Mouse (Mus musculus): ENCODE measurements around the gene H2afj.

H2afj gene

GRCm38 (mm10) chr6:136805409-136805775 lies 2.7 kb upstream of the H2afj start:
- no peak for DNase-seq (ENCODE audit: extremely low spot score)

- no peak for DNase-seq (ENCODE audit: extremely low spot score)
Observed at GRCm38 (mm10) chr6:136806819-136807218, 1.2 kb upstream of the H2afj start.

GRCm38 (mm10) chr6:136807395-136808013 lies 540 bp upstream of the H2afj start:
- DNase-seq (ENCODE audit: extremely low spot score) = peak; percentile 53

DNA sequence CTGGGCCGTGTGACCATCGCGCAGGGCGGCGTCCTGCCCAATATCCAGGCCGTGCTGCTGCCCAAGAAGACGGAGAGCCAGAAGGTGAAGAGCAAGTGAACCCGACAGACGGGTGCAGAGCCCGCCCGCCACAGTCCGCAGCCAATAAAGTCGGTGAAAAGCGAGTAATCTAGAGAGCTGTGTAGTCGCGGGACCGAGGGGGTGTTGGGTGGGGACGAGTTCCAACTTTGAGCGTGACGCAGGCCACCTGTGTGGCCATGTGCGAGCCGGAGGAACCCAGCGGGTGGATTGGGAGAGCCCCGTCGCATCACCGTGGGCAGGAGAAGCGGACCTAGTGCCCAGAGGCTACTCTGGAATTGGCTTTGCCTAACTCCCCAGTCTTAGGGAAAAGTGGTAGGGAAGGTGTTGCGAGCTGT lies 595 bp downstream of the H2afj start:
- DNase-seq (ENCODE audit: extremely low spot score) = peak; percentile 22

DNA sequence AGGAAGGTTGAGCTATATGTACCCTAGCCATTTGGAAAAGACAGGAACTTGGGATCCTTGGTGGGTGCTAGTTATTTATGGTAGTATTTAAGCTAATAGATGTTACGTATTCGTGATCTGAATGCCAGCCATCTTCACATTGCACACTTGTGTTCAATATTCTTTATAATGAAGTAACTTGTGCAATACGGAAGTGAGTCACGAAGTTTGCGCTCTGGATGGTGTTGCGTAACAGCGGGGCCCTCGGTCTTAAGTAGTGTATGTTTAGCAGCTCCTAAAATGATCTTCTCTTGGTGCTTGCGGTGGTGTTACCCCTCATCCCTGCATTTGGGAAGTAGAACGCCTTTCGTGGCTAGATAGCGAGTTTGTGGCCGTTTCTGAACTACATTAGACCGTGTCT lies 1.0 kb downstream of the H2afj start:
- DNase-seq (ENCODE audit: extremely low spot score) = no peak

DNA sequence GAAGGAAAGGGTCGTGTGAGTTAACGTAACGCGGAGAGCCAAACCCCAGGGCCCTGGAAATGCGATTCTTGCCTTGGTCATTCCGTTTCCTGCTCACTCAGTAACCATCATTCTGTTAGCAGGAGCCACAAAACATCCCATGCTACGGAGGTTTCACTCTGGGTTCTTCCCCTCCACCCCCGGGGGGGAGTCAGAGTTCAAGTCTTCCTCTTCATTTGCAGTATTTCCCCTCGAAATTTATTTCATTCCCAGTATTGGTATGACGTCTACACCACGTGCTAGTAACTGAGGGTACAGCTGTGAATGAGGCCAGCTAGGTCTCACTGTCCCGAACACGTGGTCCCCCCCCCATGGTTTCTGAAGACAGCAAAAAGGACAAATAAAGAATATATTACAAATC lies 1.6 kb downstream of the H2afj start:
- DNase-seq (ENCODE audit: extremely low spot score) = no peak

DNA sequence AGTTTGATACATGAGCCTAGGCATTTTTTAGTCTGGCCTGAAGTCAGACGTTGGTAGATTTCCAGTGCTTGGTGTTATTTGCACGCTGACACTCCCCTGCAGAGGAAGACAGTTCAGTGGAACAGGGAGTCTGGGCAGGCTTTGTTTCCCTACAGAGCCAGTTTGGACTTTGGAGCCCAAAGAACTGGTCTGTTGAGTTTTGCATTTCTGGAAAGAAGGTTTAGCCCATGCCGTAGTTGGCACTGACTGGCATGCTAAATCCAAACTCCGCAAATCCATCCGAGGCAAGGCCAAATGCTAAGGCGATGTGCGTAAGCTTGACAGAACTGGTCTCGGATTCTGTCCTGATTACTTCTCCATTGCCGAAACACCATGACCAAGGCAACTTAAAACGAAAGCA lies 3.2 kb downstream of the H2afj start:
- DNase-seq (ENCODE audit: extremely low spot score) = no peak

GRCm38 (mm10) chr6:136813117-136813516 lies 5.1 kb downstream of the H2afj start:
- no peak for DNase-seq (ENCODE audit: extremely low spot score)

DNA sequence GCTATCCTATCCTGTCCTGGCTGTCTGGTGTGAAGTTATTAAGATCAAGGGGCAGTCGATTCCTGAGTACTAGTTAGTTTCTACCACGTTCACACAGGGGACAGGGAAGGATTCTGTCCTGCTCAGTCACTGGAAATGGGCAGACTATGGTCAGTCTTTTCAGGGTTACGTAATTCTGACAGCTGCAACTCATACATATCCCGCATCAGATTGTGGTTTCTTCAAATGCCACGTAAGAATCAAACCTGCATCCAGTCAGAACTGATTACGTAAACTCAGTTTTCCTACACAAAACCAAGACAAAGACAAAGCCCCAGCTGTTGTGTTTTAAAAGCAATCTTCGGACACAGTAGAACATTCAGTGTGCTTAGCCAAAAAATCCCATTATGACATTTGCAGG lies 7.3 kb downstream of the H2afj start:
- DNase-seq (ENCODE audit: extremely low spot score) = no peak

- DNase-seq (ENCODE audit: extremely low spot score) = no peak
Observed at GRCm38 (mm10) chr6:136816826-136817225, 8.8 kb downstream of the H2afj start.

DNA sequence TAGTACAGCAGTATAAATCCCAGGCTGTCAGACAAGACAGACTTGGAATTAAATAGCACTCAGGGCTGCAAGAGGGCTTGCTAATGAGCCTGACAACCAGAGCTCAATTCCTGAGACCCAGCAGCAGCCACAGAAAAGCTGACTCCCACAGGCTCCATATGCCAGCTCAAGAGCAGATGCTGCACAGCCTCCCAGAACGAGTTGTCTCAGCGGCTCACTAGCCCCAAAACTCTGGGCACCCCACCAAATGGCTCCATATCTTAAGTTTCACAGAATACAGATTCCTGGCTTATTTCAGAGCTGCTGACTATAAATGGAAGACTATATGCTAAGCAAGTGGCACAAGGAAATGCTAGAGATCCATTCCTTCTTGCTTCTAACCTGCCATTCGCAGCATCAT lies 9.5 kb downstream of the H2afj start:
- DNase-seq (ENCODE audit: extremely low spot score) = no peak

- DNase-seq (ENCODE audit: extremely low spot score) = no peak
Observed at GRCm38 (mm10) chr6:136820381-136820780, 12.3 kb downstream of the H2afj start.

DNA sequence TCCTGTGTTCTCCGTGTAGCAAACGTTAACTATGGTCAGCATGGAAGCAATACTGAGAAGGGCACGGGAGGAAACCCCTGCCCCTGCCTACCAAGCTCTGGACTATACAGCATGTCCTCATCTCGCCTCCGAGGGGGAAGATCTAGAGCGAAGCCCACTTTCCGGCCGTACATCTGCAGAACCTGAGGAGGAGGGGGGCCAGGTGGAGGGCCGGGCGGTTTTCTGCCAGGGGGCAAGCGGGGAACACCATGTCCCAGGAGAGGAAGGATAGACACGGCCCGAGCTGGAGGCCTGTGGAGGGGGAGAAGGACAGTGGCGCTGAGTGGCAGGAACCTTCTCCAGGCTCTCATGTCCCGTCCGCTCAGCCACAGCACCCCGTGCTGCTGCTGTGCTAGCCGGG lies 13.0 kb downstream of the H2afj start:
- no peak for DNase-seq (ENCODE audit: extremely low spot score)

DNA sequence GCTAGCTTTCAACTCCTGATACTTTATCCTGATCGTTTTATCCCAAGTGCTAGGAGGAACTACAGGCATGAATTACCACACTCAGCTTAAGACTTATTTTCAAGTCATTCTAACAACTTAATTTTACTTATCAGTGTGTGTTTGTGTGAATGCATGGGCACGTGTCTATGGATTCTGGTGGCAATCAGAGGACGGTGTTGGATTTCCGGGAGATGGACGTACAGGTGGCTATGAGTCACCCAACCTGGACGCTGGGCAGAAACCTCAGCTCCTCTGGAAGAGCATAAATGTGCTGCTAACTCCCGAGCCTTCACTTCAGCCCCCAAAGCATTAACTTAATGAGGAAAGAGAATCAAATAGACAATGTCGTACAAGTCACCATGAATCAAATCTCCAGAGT lies 16.9 kb downstream of the H2afj start:
- no peak for DNase-seq (ENCODE audit: extremely low spot score)

- no peak for DNase-seq (ENCODE audit: extremely low spot score)
Observed at GRCm38 (mm10) chr6:136827116-136827515, 19.1 kb downstream of the H2afj start.

GRCm38 (mm10) chr6:136827516-136827880 lies 19.5 kb downstream of the H2afj start, which contains the start of gene BC049715:
TSS of gene BC049715 (plus strand) at chr6:136827626.
- no peak for DNase-seq (ENCODE audit: extremely low spot score)

DNA sequence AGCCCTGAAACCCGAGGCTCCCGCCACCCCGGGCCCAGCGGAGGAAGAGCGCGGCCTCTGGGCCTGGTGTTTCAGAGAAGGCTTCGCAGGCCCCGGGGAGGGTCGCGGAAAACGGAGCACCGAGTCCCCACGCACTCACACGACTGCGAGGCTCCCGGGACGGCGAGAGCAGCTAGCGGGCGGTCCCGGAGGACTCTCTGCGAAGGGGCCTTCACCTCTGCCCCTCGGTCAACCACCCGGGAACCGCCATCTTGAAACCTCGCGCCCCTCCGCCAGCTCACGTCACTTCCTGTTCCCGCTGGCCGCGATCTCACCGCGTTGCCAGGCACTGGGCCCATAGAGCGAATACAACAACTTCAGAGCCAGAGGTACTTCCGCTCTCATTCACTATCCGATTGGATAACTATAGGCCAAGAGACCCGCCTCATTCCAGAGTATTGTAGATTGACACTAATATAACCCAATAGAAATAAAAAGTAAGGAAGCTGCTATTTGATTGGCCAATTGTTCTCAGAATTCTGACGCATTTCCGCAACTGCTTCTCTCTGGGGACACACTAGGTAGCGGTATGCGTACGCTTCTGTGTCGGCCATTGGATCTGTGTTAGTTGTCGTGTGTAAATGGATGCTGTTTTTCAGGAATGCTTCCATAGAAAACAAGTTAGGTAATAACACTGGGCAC lies 20.0 kb downstream of the H2afj start, which contains the start of gene Wbp11:
TSS of gene Wbp11 (minus strand) at position 353 of the 681 bp plus-strand sequence.
- DNase-seq (ENCODE audit: extremely low spot score) = peak; percentile 92

DNA sequence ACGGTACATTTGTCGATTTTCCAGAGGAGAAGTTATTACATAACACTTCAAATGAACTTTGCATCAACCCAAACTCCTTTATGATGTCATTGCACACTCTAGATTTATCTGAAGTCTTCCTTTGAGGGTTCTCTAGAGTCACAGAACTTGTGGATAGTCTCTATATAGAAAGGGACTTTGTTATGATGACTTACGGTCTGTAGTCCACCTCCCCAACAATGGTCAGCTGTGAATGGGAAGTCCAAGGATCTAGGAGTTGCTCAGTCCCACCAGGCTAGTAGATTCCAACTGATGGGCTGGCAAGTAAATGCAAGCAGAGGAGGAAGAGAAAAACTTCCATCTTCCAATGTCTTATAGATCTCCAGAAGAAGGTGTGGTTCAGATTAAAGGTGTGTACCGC lies 20.6 kb downstream of the H2afj start:
- no peak for DNase-seq (ENCODE audit: extremely low spot score)

- DNase-seq (ENCODE audit: extremely low spot score) = no peak
Observed at GRCm38 (mm10) chr6:136831712-136832111, 23.7 kb downstream of the H2afj start.

DNA sequence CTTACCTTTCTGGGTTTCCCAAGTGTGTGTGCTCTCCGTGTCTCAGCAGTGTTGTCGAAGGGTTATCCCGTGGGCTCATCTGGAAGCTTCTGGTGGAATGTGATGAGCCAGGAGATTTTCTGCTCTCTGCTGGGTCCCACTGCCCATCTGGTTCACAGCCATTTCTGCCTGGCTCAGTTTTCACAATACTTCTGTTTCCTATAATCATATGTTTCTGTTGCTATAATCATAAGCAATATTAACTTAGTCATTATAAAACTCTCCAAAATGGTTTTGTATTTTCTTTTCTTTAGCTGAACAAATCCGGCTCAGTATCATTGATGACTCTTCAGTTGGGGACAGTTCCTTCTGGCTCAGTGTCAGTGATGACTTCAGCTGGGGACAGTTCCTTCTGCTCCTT lies 27.3 kb downstream of the H2afj start, which contains the start of gene Smco3:
TSS of gene Smco3 (minus strand) at position 101 of the 400 bp plus-strand sequence.
- DNase-seq (ENCODE audit: extremely low spot score) = no peak

DNA sequence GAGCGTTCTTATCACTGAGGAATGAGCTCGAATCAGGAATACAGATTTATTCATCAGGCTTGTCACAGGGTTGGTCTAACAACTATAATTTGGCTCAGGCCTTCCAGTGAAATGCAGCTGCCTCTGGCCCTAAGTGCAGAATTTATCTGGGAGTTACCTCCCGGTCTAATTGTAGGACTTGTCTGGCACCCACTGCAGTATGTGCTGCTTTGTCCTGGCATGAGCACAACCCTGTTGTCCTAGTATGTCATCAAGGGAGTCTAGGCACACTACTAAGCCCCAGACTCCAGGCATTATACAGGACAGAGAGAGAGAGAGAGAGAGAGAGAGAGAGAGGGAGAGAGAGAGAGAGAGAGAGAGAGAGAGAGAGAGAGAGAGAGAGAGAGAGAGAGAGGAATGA lies 29.3 kb downstream of the H2afj start:
- no peak for DNase-seq (ENCODE audit: extremely low spot score)

GRCm38 (mm10) chr6:136844903-136845302 lies 36.9 kb downstream of the H2afj start:
- no peak for DNase-seq (ENCODE audit: extremely low spot score)

- no peak for DNase-seq (ENCODE audit: extremely low spot score)
Observed at GRCm38 (mm10) chr6:136845706-136846480, 37.8 kb downstream of the H2afj start.
